Mouse (Mus musculus) C2C12 (cell line): ENCODE measurements at regions not wholly inside any gene's neighbourhood (a gene's known extent, or its start where the extent isn't known, plus 50 kb on each side); places are given as distances from the start of the nearest gene placed in this dataset.

Source experiments
- H3K27me3 ChIP-seq: one replicate; pipeline ENCODE4 v1.6.1; 2011; ENCODE audit not compliant: control insufficient read depth, insufficient read depth, insufficient read length
- H3K36me3 ChIP-seq: one replicate; pipeline ENCODE4 v1.6.1; 2011; ENCODE audit not compliant: control insufficient read depth, insufficient read depth
- H3K4me3 ChIP-seq: one replicate; pipeline ENCODE4 v1.5.1; 2011; ENCODE audit warnings: mild to moderate bottlenecking, control low read depth; ENCODE audit not compliant: poor library complexity, insufficient read depth, severe bottlenecking
- H3K79me2 ChIP-seq: one replicate; pipeline ENCODE4 v1.6.1; 2011; ENCODE audit not compliant: control insufficient read depth, insufficient read depth
- H3K79me3 ChIP-seq: one replicate; pipeline ENCODE4 v1.6.1; 2011; ENCODE audit warnings: low read depth, control low read depth
- H3ac ChIP-seq: one replicate; pipeline ENCODE3; 2011; ENCODE audit warnings: low read depth; ENCODE audit not compliant: control insufficient read depth, insufficient read length
- CEBPB ChIP-seq: IDR thresholded peaks from one replicate; pipeline ENCODE4 v1.6.1; 2011; ENCODE audit warnings: low read depth, mild to moderate bottlenecking, control low read depth, moderate library complexity
- CTCF ChIP-seq: IDR thresholded peaks from one replicate; pipeline ENCODE4 v1.5.1; 2011; ENCODE audit not compliant: control insufficient read depth, insufficient read depth, insufficient read length
- FOSL1 ChIP-seq: IDR thresholded peaks from one replicate; pipeline ENCODE4 v1.8.0; 2011; ENCODE audit warnings: mild to moderate bottlenecking, low read length; ENCODE audit not compliant: poor library complexity, insufficient read depth, severe bottlenecking
- MAX ChIP-seq: IDR thresholded peaks from one replicate; pipeline ENCODE4 v1.6.1; 2011; ENCODE audit warnings: mild to moderate bottlenecking, control low read depth
- MYOD1 ChIP-seq: IDR thresholded peaks from one replicate; pipeline ENCODE4 v1.6.1; 2011; ENCODE audit warnings: low read depth; ENCODE audit not compliant: control insufficient read depth, insufficient read length
- MYOG ChIP-seq: IDR thresholded peaks from one replicate; pipeline ENCODE4 v1.6.1; 2011; ENCODE audit not compliant: control insufficient read depth, insufficient read length; ENCODE audit errors: extremely low read depth
- USF1 ChIP-seq: IDR thresholded peaks from one replicate; pipeline ENCODE4 v1.6.1; 2011; ENCODE audit warnings: low read depth, mild to moderate bottlenecking, control low read depth, moderate library complexity

DNA sequence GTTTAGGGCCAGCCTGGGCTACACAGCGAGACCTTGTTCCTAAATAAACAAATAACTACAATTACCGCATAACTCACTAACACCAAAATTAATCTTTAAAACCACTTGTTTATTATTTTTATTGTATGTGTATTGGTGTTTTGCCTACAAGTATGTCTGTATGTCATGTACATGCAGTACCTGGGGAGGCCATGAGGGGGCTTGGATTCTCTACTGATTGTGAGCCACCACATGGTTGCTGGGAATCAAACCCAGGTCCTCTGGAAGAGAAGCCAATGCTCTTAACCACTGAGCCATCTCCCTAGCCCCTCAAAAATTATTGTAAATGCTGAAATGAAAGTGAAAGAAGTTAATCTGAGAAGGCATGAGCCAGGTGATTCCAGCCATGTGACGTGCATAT lies 182.4 kb downstream of the Tpra1 start:
- H3K79me3 ChIP-seq = no peaks in the 10 kb centered on the region
- no peak overlapping the region for H3ac ChIP-seq
- H3K36me3 ChIP-seq = no peaks in the 10 kb centered on the region
- no peak overlapping the region for H3K4me3 ChIP-seq
- H3K79me2 ChIP-seq = no peaks in the 10 kb centered on the region
- TF ChIP-seq USF1 = no peak
- TF ChIP-seq CEBPB = no peak
- no peak for TF ChIP-seq MAX
- TF ChIP-seq MYOD1 = no peak
- TF ChIP-seq CTCF = no peak
- TF ChIP-seq FOSL1 = no peak
- TF ChIP-seq MYOG = no peak
- no peaks in the 10 kb centered on the region for H3K27me3 ChIP-seq

DNA sequence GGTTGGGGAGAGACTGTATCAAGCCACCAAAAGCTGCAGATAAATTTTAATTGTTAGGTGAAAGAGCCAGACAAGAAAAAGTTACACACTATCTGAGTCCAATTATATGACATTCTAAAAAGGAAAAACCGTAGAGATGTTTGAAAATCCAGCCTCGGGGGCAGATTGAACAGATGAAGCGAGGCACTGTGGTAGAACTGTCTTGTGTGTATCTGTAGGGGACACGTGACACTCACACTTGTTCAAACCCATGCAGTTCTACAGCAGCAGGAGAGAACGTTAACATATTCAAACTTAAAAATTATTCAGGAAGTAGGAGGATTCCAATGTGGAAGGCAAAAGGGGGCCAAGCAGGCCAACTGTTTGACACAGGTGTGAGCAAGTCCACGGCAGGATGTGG lies 183.1 kb downstream of the Tpra1 start:
- Histone ChIP-seq H3K79me3 (no peaks in the 10 kb centered on the region), H3K36me3 (no peaks in the 10 kb centered on the region), H3K79me2 (no peaks in the 10 kb centered on the region), H3K4me3 (no peak overlapping the region), H3ac (no peak overlapping the region), H3K27me3 (no peaks in the 10 kb centered on the region)
- TF ChIP-seq CEBPB (no peak), FOSL1 (no peak), CTCF (no peak), USF1 (no peak), MYOG (no peak), MAX (no peak)

DNA sequence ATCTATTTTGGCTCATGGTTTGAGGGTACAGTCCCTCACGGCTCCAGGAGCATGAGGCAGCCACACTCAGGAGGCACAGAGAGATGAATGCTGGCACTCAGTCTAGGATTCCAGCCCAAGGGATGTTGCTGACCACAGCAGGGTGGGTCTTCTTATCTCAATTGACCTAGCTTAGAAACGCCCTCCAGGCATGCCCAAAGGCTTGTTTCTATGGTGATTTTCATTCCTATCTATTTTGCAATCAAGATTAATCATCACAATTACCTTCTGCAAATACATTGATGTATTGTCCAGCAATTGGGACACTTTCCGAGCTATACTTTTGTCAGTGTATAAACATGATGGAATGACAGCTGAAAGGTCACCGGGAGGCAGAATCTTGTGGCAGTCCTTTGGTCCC lies 185.6 kb downstream of the Tpra1 start:
- no peaks in the 10 kb centered on the region for H3K36me3 ChIP-seq
- H3K27me3 ChIP-seq = no peaks in the 10 kb centered on the region
- no peaks in the 10 kb centered on the region for H3K79me3 ChIP-seq
- no peaks in the 10 kb centered on the region for H3K79me2 ChIP-seq
- no peak overlapping the region for H3ac ChIP-seq
- no peak overlapping the region for H3K4me3 ChIP-seq
- TF ChIP-seq FOSL1 (no peak), MAX (peak; percentile 66), CEBPB (peak; percentile 88)

DNA sequence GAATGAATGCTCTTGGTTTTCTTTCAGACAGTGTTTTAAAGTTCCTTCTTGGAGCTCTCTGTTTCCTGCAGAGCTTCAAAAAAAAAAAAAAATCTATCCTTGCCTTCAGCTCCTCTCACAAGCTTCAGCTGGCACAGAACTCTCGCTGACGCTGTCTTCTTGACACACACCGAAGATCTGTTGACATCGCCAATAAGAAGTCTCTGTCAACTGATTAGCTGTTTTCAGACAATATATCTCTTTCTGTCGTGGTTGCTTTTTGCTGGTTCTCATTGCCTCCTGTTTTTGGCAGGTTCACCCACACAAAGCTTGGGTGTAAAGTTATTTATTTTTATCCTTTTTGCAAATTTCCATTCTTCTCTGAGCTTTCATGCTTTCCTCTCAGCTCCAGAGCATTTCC lies 188.0 kb downstream of the Tpra1 start:
- Histone ChIP-seq H3K79me3 (no peaks in the 10 kb centered on the region), H3K4me3 (no peak overlapping the region), H3K79me2 (no peaks in the 10 kb centered on the region), H3ac (no peak overlapping the region), H3K36me3 (no peaks in the 10 kb centered on the region), H3K27me3 (no peaks in the 10 kb centered on the region)
- TF ChIP-seq MYOG = no peak
- no peak for TF ChIP-seq MYOD1
- no peak for TF ChIP-seq USF1
- no peak for TF ChIP-seq FOSL1

DNA sequence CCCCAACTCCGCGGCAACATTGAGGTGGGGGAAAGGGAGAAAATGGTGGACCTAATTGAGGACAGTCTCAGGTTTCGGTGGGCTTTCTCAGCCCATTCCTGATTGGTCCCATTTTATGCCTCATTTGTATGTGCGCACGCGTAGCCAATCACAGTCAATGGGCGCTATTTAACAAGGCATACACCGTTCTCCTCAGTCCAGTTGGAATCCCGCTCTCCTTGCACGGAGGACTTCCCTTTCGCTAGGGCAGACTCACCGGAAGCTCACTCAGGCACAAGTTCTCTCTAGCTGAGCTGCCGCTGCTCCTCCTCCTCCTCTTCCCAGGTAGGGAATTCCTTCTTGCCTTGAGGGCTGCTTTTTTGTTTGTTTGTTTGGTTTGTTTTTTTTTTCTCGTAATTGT lies 193.9 kb downstream of the Tpra1 start:
- no peak overlapping the region for H3K4me3 ChIP-seq
- TF ChIP-seq MYOG = no peak
- no peak for TF ChIP-seq MYOD1
- no peak for TF ChIP-seq CTCF
- TF ChIP-seq USF1 = no peak
- no peak for TF ChIP-seq MAX
- no peak for TF ChIP-seq CEBPB
- TF ChIP-seq FOSL1 = no peak
- H3K79me2 ChIP-seq = no peaks in the 10 kb centered on the region
- H3ac ChIP-seq = no peak overlapping the region
- H3K79me3 ChIP-seq = no peaks in the 10 kb centered on the region
- H3K27me3 ChIP-seq = peaks cover 4% of the 10 kb centered on the region
- no peaks in the 10 kb centered on the region for H3K36me3 ChIP-seq

DNA sequence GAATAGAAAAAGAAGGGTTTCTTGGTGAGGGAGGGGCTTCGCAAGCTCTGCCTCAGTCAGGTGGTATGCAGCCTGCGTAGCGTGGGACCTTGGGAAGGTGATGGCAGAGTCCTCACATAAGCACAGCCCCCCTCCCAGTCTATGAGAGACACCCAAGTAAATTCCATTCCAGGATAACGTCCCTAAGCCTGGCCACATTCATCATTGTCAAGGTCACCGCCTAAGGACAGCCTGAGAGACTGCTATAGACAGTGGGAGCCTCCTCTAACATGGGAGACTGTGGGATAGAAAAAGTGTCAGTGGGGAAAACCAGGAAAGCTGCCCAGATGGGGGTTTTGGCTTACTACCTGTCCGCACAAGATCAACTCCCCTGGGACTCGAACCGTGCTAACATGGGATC lies 195.5 kb downstream of the Tpra1 start:
- Histone ChIP-seq H3K79me3 (no peaks in the 10 kb centered on the region), H3K27me3 (peaks cover 4% of the 10 kb centered on the region), H3ac (no peak overlapping the region), H3K79me2 (no peaks in the 10 kb centered on the region), H3K36me3 (no peaks in the 10 kb centered on the region), H3K4me3 (no peak overlapping the region)
- no peak for TF ChIP-seq CEBPB
- no peak for TF ChIP-seq USF1
- TF ChIP-seq MYOG = no peak
- no peak for TF ChIP-seq FOSL1
- no peak for TF ChIP-seq MAX
- TF ChIP-seq CTCF = no peak
- no peak for TF ChIP-seq MYOD1
